Mouse (Mus musculus) erythroblast, embryonic 14.5 days (primary cell): ENCODE results near the gene Lhfp.

Experiments
- GATA1 ChIP-seq: IDR thresholded peaks from 2 replicates; pipeline ENCODE4 v1.6.1; 2012; ENCODE audit warnings: low read length, inconsistent platforms, mixed read lengths
- TAL1 ChIP-seq: IDR thresholded peaks from 3 replicates; pipeline ENCODE4 v1.6.1; 2012; ENCODE audit warnings: low read length, inconsistent platforms, mixed read lengths

DNA sequence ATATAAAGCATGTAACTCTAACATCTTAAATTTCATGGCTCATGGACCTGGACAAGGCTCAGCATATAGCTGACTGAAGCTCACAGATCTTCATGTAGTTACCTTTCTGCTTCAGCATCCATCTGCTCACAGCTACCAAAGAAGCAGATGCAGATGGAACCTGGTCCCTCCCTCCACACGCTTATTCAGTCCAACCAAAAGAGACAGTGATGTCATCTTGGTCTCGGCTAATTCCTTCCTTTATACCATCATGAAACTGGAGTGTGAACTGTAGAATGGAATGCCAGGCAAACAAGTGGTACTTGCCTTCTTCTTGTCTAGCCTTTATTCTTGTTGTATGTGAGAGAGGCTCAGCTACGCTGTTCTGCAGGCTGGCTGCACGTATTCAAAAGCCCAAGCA is 173.1 kb downstream of the Lhfp start:
- TF ChIP-seq GATA1: no peak
- TF ChIP-seq TAL1: no peak
